Mouse (Mus musculus) layer of hippocampus, adult 2 months (tissue): ENCODE results near the gene Ten1. TPM values are rescaled to one million over a fixed set of nuclear protein-coding genes. Genes with fewer than 3 reads are reported as not detected.

Experiments used
- DNase-seq, 2 experiments: peaks; one replicate each; pipeline ENCODE4 v3.0.0; 2022; ENCODE audit warnings: low spot score in 2 of 2
- H3K27ac ChIP-seq: fragments of 200-600 bp; 2 replicates; pipeline ENCODE4 v1.8.1; 2022
- H3K4me3 ChIP-seq: fragments of 200-600 bp; 2 replicates; pipeline ENCODE4 v1.8.1; 2022; ENCODE audit warnings: mild to moderate bottlenecking
- CTCF ChIP-seq: fragments of 200-600 bp; conservative IDR thresholded peaks from 2 replicates; pipeline ENCODE4 v1.8.1; 2022; ENCODE audit warnings: antibody characterized with exemption, mild to moderate bottlenecking, moderate library complexity
- total RNA-seq, 2 experiments: library from RNA; stranded (reverse); gene quantifications; 2 replicates each; pipeline ENCODE4 v1.2.3; 2021

Ten1 gene
- total RNA-seq, 2 experiments from 2014 or later = 39.6 to 40.1 TPM

GRCm38 (mm10) chr11:116228699-116229098 is 30.0 kb downstream of the Ten1 start:
- H3K4me3 ChIP-seq = no peak overlapping the region
- no peak for TF ChIP-seq CTCF
- DNase-seq = no peak

DNA sequence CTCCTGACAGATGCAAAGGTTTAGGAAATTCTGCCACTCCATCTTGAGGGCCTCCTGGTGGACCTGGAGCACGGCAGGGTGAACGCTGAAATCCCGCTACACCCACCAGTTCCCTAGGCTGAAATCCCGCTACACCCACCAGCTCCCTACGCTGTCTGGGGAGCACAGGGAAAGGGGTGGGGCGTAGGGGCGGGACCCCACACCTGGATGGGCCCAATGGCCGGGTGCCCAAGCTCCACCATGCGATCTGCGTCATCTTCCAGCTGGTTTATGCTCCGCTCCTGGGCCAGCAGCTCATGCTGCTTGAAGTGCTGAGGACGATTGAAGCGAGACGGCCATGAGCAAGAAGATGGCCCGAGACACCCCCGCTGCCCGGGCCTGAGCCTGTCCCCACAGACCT is 33.8 kb downstream of the Ten1 start:
- H3K4me3 ChIP-seq = no peak overlapping the region
- DNase-seq = no peak
- no peak overlapping the region for H3K27ac ChIP-seq
- TF ChIP-seq CTCF = no peak

More at GRCm38 (mm10) chr11:116228699-116229098, 30.0 kb downstream of the Ten1 start:
- no peak overlapping the region for H3K27ac ChIP-seq

DNA sequence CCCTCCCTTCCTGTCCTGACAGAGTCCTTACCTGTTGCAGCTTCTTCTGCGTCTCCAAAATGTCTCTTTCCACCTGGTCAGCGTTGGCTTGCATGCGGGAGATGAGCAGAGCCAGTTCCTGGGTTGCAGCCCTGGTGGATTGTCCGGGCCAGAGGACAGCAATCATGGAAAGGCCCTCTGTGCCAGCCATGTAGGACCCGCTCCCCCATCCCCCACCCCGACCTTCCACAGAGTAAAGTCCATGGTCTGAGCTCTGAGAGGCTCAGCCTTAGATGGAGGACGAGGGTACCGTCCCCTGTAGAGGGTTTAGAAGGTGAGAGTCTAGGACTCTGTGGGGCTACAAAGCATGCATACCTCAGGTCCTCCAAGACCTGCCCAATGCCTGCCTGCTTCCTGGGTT is 36.2 kb downstream of the Ten1 start:
- DNase-seq = no peak
- no peak for TF ChIP-seq CTCF
- H3K27ac ChIP-seq = no peak overlapping the region
- H3K4me3 ChIP-seq = no peak overlapping the region

GRCm38 (mm10) chr11:116237742-116238395 is 39.2 kb downstream of the Ten1 start, which contains the start of gene Evpl:
TSS of gene Evpl (minus strand) at chr11:116238077.
- DNase-seq = no peak
- no peak for TF ChIP-seq CTCF
- Histone ChIP-seq H3K27ac (no peak within 1 kb of the TSS), H3K4me3 (no peak within 1 kb of the TSS)

- TF ChIP-seq CTCF = no peak
- Histone ChIP-seq H3K27ac (no peak overlapping the region), H3K4me3 (no peak overlapping the region)
- DNase-seq = no peak
These were observed 41.1 kb downstream of the Ten1 start for GRCm38 (mm10) chr11:116239797-116240196.

DNA sequence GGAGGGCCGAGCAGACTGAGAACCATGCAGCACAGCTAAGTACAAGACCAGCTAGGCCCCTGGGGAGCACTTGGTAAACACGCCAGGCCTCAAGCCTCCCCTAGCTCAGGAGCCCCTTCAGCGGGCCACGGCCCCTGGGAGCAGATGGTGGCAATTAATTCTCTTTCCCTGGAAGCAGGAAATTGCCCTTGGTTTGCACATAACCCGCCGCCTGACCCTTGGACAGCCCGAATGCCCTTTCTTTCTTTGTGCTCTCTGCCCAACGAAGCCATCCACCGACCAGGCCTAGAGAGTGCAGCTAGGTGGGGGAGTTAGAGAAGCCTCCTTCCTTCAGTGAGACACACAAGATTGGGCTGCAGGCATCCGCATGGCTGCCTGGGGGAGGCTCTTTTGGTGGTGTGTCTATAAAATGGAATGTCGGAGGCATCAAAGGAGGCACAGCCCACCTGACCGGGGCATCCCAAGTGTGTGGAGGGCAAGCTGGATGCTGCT is 43.1 kb downstream of the Ten1 start:
- no peak overlapping the region for H3K27ac ChIP-seq

GRCm38 (mm10) chr11:116244580-116244979 is 45.9 kb downstream of the Ten1 start:
- H3K27ac ChIP-seq = no peak overlapping the region
- DNase-seq = no peak
- no peak for TF ChIP-seq CTCF
- no peak overlapping the region for H3K4me3 ChIP-seq

More for the DNA sequence above, 43.1 kb downstream of the Ten1 start:
- no peak overlapping the region for H3K4me3 ChIP-seq
- TF ChIP-seq CTCF = no peak
- no peak for DNase-seq

DNA sequence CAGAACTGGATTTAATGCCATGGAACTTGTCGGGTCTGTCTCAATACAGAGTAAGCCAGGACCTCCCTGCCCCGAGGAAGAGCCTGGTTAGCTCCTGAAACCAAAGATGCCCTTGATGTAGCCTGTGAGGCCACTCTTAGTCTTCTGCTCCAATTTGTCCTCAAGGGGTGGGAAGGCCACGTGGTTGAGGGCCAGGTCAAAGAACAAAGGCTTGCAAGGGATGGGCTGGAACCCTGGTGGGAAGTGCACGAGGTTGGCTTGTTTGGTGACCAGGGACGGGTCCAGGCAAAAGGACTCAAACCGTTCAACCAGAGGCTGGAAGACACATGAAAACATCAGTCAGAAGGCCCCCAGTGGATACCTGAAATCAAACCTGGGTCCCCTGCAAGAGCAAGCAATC is 47.0 kb downstream of the Ten1 start:
- DNase-seq = no peak
- H3K27ac ChIP-seq = no peak overlapping the region
- H3K4me3 ChIP-seq = no peak overlapping the region
- TF ChIP-seq CTCF = no peak

DNA sequence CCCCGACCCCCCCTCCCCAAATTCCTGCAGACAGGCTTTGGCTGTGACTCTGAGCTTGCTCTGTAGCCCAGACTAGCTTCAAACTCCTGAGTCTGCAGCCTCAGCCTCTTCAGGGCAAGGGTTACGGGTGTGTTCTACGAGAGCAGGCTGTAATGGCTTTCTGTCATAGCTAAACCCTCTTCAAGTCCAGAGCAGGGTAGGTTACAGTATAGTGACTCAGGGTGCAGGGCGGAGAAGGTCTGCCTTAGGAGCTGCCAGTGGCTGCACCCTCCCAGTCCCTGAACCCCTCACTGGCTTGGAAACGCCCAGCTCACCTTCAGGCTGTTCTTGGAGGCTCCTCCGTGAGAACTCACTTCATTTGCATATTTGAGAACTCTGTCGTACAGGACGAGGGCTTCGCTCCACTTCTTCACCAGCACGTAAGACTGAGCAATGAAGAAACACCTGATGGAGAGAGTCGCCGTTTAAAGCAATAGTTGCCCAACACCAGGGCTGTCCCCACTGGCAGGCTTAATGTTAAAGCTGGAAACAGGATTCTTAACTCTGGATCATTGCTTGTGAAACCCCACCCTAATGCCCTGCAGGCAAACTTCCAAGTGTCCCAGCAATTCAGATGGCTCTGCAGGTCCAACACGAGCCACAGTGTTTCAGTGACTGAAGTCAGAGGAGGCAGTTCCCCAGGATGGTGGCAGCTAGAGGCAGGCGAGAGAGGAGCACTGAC is 49.0 kb downstream of the Ten1 start:
- no peak for TF ChIP-seq CTCF
- Histone ChIP-seq H3K4me3 (no peak overlapping the region), H3K27ac (no peak overlapping the region)
- DNase-seq = no peak

GRCm38 (mm10) chr11:116250898-116251297 is 52.2 kb downstream of the Ten1 start:
- DNase-seq = no peak
- no peak overlapping the region for H3K27ac ChIP-seq
- no peak for TF ChIP-seq CTCF
- no peak overlapping the region for H3K4me3 ChIP-seq

DNA sequence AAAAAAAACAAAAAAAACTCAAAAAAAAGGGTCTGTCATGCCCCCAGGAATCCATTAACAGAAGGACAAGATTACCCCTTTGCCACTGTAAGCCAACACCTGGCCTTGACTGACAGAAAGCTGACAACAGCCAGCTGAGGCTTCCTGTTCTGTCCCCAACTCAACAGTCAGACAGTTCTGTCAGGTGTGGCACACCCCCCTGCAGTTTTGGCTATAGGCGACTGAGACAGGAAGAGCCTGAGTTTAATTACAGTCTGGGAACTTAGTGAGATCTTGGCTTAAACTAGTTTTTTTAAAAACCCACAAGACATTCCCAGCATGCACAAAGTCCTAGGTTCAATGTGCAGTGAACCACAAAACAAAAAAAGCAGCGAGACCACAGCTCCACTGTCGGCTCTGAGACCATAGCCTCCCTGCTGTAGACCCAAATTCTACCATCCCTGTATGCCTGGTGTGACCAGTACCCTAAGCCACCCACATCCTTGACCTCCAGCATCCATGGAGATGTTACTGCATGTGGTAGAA is 54.5 kb downstream of the Ten1 start:
- no peak for TF ChIP-seq CTCF
- no peak overlapping the region for H3K27ac ChIP-seq
- H3K4me3 ChIP-seq = no peak overlapping the region
- no peak for DNase-seq

DNA sequence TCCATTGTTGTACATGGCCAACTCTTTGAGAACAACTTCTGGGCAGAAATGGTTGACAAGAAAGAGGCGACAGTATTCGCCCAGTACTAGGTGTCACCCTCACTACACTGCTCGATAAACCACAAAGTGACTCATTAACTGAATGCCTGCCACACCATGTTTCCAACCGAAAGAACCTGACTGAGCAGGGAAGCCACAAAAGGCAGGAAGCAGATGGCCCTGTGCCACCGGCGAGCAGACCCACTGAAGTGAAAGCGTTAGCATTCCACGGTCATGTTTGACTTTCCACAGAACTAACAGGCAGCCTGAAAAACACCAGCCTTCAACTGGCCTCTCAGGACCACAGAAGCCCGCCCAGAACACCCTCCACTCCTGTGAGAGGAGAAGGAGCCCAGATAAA is 56.0 kb downstream of the Ten1 start:
- TF ChIP-seq CTCF = no peak
- no peak overlapping the region for H3K4me3 ChIP-seq
- DNase-seq = no peak
- H3K27ac ChIP-seq = no peak overlapping the region
